Mouse (Mus musculus) forebrain, embryonic 13.5 days (tissue): ENCODE results near the gene Upp2. TPM values are rescaled to one million over a fixed set of nuclear protein-coding genes. Genes with fewer than 3 reads are reported as not detected.

ENCODE experiments used
- ATAC-seq: fragments of 200-750 bp; cut with Nextera tagmentation; 2 replicates; pipeline ENCODE4 v1.8.0; 2017
- H3K27ac ChIP-seq: fragments of 300-500 bp; sonication (generic); 2 replicates; pipeline ENCODE4 v1.5.1; 2015; ENCODE audit warnings: inconsistent platforms, mild to moderate bottlenecking, moderate library complexity
- H3K27me3 ChIP-seq: fragments of 300-500 bp; sonication (generic); 2 replicates; pipeline ENCODE4 v1.6.1; 2015; ENCODE audit warnings: mild to moderate bottlenecking, inconsistent platforms
- H3K36me3 ChIP-seq: fragments of 300-500 bp; sonication (generic); 2 replicates; pipeline ENCODE4 v1.6.1; 2015; ENCODE audit warnings: mild to moderate bottlenecking, inconsistent platforms; ENCODE audit not compliant: poor library complexity, severe bottlenecking
- H3K4me1 ChIP-seq: fragments of 300-500 bp; sonication (generic); 2 replicates; pipeline ENCODE4 v1.6.1; 2015; ENCODE audit warnings: inconsistent platforms
- H3K4me2 ChIP-seq: fragments of 300-500 bp; sonication (generic); 2 replicates; pipeline ENCODE4 v1.6.1; 2015; ENCODE audit warnings: inconsistent platforms, mild to moderate bottlenecking, moderate library complexity
- H3K4me3 ChIP-seq: fragments of 300-500 bp; sonication (generic); 2 replicates; pipeline ENCODE4 v1.5.1; 2015; ENCODE audit warnings: mild to moderate bottlenecking, inconsistent platforms
- H3K9ac ChIP-seq: fragments of 300-500 bp; sonication (generic); 2 replicates; pipeline ENCODE4 v1.6.1; 2015; ENCODE audit warnings: mild to moderate bottlenecking, inconsistent platforms
- H3K9me3 ChIP-seq: fragments of 300-500 bp; sonication (generic); replicated peaks from 2 replicates; pipeline ENCODE4 v1.6.1; 2016; ENCODE audit warnings: inconsistent platforms
- WGBS: fragments of 180-500 bp; shearing (Covaris S2); methylation state at CpG from one replicate; pipeline ENCODE4 v1.1.7; 2015; 5-methylcytosine and 5-hydroxymethylcytosine counted together
- polyA plus RNA-seq: library from polyadenylated mRNA; unstranded; fragments of >200 nt; fragmentation: Nextera tagmentation; extraction: Ambion mirVana; gene quantifications from 2 replicates; pipeline ENCODE4 v1.2.1, GENCODE M21; 2015

Gene Upp2
- polyA plus RNA-seq, 1 experiment from 2014 or later: 9.3 TPM

- peak overlapping the region; percentile 12 for H3K4me2 ChIP-seq
- H3K9ac ChIP-seq: no peak overlapping the region
- ATAC-seq: peak; percentile 63; the same call in 1 of the 2 replicates
- H3K9me3 ChIP-seq: no peaks in the 10 kb centered on the region
- peak overlapping the region; percentile 86 for H3K27ac ChIP-seq
- H3K27me3 ChIP-seq: no peaks in the 10 kb centered on the region
- 10% methylated on average over 7 of the region's 7 CpGs for WGBS
- no peak overlapping the region for H3K4me3 ChIP-seq
- H3K36me3 ChIP-seq: no peaks in the 10 kb centered on the region
- peaks cover 63% of the 10 kb centered on the region for H3K4me1 ChIP-seq
Observed at GRCm38 (mm10) chr2:58533521-58534001, 33.5 kb upstream of the Upp2 start.

- Histone ChIP-seq H3K4me1 (peaks cover 60% of the 10 kb centered on the region), H3K4me2 (no peak overlapping the region), H3K9me3 (no peaks in the 10 kb centered on the region), H3K27ac (peak overlapping the region; percentile 86), H3K4me3 (no peak overlapping the region), H3K27me3 (no peaks in the 10 kb centered on the region), H3K9ac (no peak overlapping the region), H3K36me3 (no peaks in the 10 kb centered on the region)
- ATAC-seq: no peak
- WGBS: 57% methylated on average over 4 of the region's 4 CpGs
Observed at GRCm38 (mm10) chr2:58534379-58534778, 32.7 kb upstream of the Upp2 start.

GRCm38 (mm10) chr2:58535233-58535632 lies 31.9 kb upstream of the Upp2 start:
- H3K4me3 ChIP-seq: no peak overlapping the region
- H3K9ac ChIP-seq: no peak overlapping the region
- no peak for ATAC-seq
- H3K4me2 ChIP-seq: no peak overlapping the region
- peaks cover 51% of the 10 kb centered on the region for H3K4me1 ChIP-seq
- H3K36me3 ChIP-seq: no peaks in the 10 kb centered on the region
- no peak overlapping the region for H3K27ac ChIP-seq
- WGBS: 89% methylated on average over 8 of the region's 8 CpGs
- no peaks in the 10 kb centered on the region for H3K9me3 ChIP-seq
- H3K27me3 ChIP-seq: no peaks in the 10 kb centered on the region

- no peaks in the 10 kb centered on the region for H3K27me3 ChIP-seq
- no peak overlapping the region for H3K27ac ChIP-seq
- H3K4me3 ChIP-seq: no peak overlapping the region
- H3K9ac ChIP-seq: no peak overlapping the region
- H3K36me3 ChIP-seq: no peaks in the 10 kb centered on the region
- no peak for ATAC-seq
- WGBS: 95% methylated on average over 3 of the region's 3 CpGs
- H3K9me3 ChIP-seq: no peaks in the 10 kb centered on the region
- peaks cover 36% of the 10 kb centered on the region for H3K4me1 ChIP-seq
- no peak overlapping the region for H3K4me2 ChIP-seq
Observed at GRCm38 (mm10) chr2:58536796-58537195, 30.3 kb upstream of the Upp2 start.

- H3K4me3 ChIP-seq: no peak overlapping the region
- H3K27ac ChIP-seq: no peak overlapping the region
- no peak for ATAC-seq
- no peaks in the 10 kb centered on the region for H3K36me3 ChIP-seq
- H3K9ac ChIP-seq: no peak overlapping the region
- no peaks in the 10 kb centered on the region for H3K27me3 ChIP-seq
- 50% methylated on average over 6 of the region's 6 CpGs for WGBS
- H3K4me2 ChIP-seq: no peak overlapping the region
- H3K9me3 ChIP-seq: no peaks in the 10 kb centered on the region
- peaks cover 22% of the 10 kb centered on the region for H3K4me1 ChIP-seq
Observed at GRCm38 (mm10) chr2:58538196-58538595, 28.9 kb upstream of the Upp2 start.

- ATAC-seq: no peak
- Histone ChIP-seq H3K27me3 (no peaks in the 10 kb centered on the region), H3K4me1 (no peaks in the 10 kb centered on the region), H3K9ac (no peak overlapping the region), H3K4me3 (no peak overlapping the region), H3K9me3 (no peaks in the 10 kb centered on the region), H3K27ac (no peak overlapping the region), H3K36me3 (no peaks in the 10 kb centered on the region), H3K4me2 (no peak overlapping the region)
- 70% methylated on average over 5 of the region's 5 CpGs for WGBS
Observed at GRCm38 (mm10) chr2:58543252-58543651, 23.8 kb upstream of the Upp2 start.

- Histone ChIP-seq H3K9ac (no peak overlapping the region), H3K36me3 (no peaks in the 10 kb centered on the region), H3K4me1 (no peaks in the 10 kb centered on the region), H3K27me3 (no peaks in the 10 kb centered on the region), H3K9me3 (no peaks in the 10 kb centered on the region), H3K4me3 (no peak overlapping the region), H3K27ac (no peak overlapping the region), H3K4me2 (no peak overlapping the region)
- ATAC-seq: no peak
- WGBS: 97% methylated on average over 6 of the region's 6 CpGs
Observed at GRCm38 (mm10) chr2:58544368-58544767, 22.7 kb upstream of the Upp2 start.

GRCm38 (mm10) chr2:58546264-58546663 lies 20.8 kb upstream of the Upp2 start:
- ATAC-seq: no peak
- Histone ChIP-seq H3K9me3 (no peaks in the 10 kb centered on the region), H3K4me2 (no peak overlapping the region), H3K36me3 (no peaks in the 10 kb centered on the region), H3K4me1 (peaks cover 14% of the 10 kb centered on the region), H3K4me3 (no peak overlapping the region), H3K27ac (no peak overlapping the region), H3K27me3 (no peaks in the 10 kb centered on the region), H3K9ac (no peak overlapping the region)
- WGBS: 93% methylated on average over 7 of the region's 7 CpGs

- H3K36me3 ChIP-seq: no peaks in the 10 kb centered on the region
- H3K27me3 ChIP-seq: no peaks in the 10 kb centered on the region
- H3K4me2 ChIP-seq: no peak overlapping the region
- no peak overlapping the region for H3K27ac ChIP-seq
- peaks cover 31% of the 10 kb centered on the region for H3K4me1 ChIP-seq
- H3K9me3 ChIP-seq: no peaks in the 10 kb centered on the region
- H3K4me3 ChIP-seq: no peak overlapping the region
- no peak for ATAC-seq
- 79% methylated on average over 7 of the region's 7 CpGs for WGBS
- H3K9ac ChIP-seq: no peak overlapping the region
Observed at GRCm38 (mm10) chr2:58548943-58549342, 18.2 kb upstream of the Upp2 start.

- Histone ChIP-seq H3K9me3 (no peaks in the 10 kb centered on the region), H3K36me3 (no peaks in the 10 kb centered on the region), H3K4me1 (peaks cover 36% of the 10 kb centered on the region), H3K27me3 (no peaks in the 10 kb centered on the region), H3K9ac (no peak overlapping the region), H3K27ac (no peak overlapping the region), H3K4me3 (no peak overlapping the region), H3K4me2 (no peak overlapping the region)
- 55% methylated on average over 6 of the region's 6 CpGs for WGBS
- ATAC-seq: no peak
Observed at GRCm38 (mm10) chr2:58549960-58550359, 17.1 kb upstream of the Upp2 start.

- peak; percentile 69 for ATAC-seq
- H3K9me3 ChIP-seq: no peaks in the 10 kb centered on the region
- H3K4me3 ChIP-seq: no peak overlapping the region
- no peak overlapping the region for H3K4me2 ChIP-seq
- H3K27me3 ChIP-seq: no peaks in the 10 kb centered on the region
- H3K36me3 ChIP-seq: no peaks in the 10 kb centered on the region
- H3K27ac ChIP-seq: no peak overlapping the region
- peaks cover 36% of the 10 kb centered on the region for H3K4me1 ChIP-seq
- no peak overlapping the region for H3K9ac ChIP-seq
- WGBS: 68% methylated on average over 9 of the region's 9 CpGs
Observed at GRCm38 (mm10) chr2:58550488-58550887, 16.6 kb upstream of the Upp2 start.

GRCm38 (mm10) chr2:58551866-58552265 lies 15.2 kb upstream of the Upp2 start:
- H3K4me2 ChIP-seq: no peak overlapping the region
- ATAC-seq: no peak
- H3K27me3 ChIP-seq: no peaks in the 10 kb centered on the region
- H3K36me3 ChIP-seq: no peaks in the 10 kb centered on the region
- H3K27ac ChIP-seq: no peak overlapping the region
- WGBS: 32% methylated on average over 6 of the region's 6 CpGs
- H3K4me1 ChIP-seq: peaks cover 36% of the 10 kb centered on the region
- H3K9me3 ChIP-seq: no peaks in the 10 kb centered on the region
- H3K4me3 ChIP-seq: no peak overlapping the region
- H3K9ac ChIP-seq: no peak overlapping the region

- H3K4me2 ChIP-seq: no peak overlapping the region
- 32% methylated on average over 3 of the region's 3 CpGs for WGBS
- no peaks in the 10 kb centered on the region for H3K36me3 ChIP-seq
- H3K9ac ChIP-seq: no peak overlapping the region
- peaks cover 36% of the 10 kb centered on the region for H3K4me1 ChIP-seq
- H3K9me3 ChIP-seq: no peaks in the 10 kb centered on the region
- no peak overlapping the region for H3K27ac ChIP-seq
- H3K27me3 ChIP-seq: no peaks in the 10 kb centered on the region
- H3K4me3 ChIP-seq: no peak overlapping the region
- ATAC-seq: no peak
Observed at GRCm38 (mm10) chr2:58552296-58552695, 14.8 kb upstream of the Upp2 start.
